Mouse (Mus musculus): ENCODE results near the gene Bhmt.

DNA sequence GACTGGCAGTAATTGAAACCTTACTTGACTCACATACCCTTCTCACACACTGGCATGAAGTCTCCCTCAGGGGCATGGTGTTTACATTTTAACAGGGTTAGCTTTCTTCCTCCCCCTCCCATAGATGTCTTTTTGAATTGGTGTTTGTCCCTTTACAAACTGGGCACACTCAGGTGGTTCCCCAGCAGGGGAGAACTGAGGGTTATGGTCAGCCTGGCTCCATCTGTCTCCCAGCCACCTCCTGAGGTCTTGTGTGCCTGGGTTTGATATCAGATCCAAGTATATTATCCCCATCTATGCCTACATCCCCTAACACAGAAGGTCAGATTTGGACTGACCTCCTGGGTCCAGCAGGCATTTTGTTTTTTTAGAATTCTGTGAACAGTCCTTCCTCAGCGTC lies 1.2 kb downstream of the Bhmt start:
- TF ChIP-seq CTCF (IDR thresholded peaks at IDR 0.05; ENCODE audit: low read depth, low read length) (no peak), GATA1 (IDR thresholded peaks at IDR 0.05; ENCODE audit: borderline replicate concordance, low read length) (no peak), POLR2AphosphoS5 (IDR thresholded peaks at IDR 0.05; ENCODE audit: insufficient replicate concordance, low read depth, low read length) (no peak)
